Mouse (Mus musculus) megakaryocyte, adult 5-6 weeks (primary cell): ENCODE data around the gene Tmem147. TPM values are rescaled to one million over a fixed set of nuclear protein-coding genes. Genes with fewer than 3 reads are reported as not detected.

Experiments
- total RNA-seq, 2 experiments: library from RNA; stranded (forward) in 1 of 2; stranded (reverse) in 1 of 2; fragments of 153-499, 151-499 nt in 1 of 2; fragments of 221-1000, 200-1000 nt in 1 of 2; gene quantifications; 2 replicates each; pipeline versions ENCODE4 v1.2.3 to v1.2.4; 2015 to 2017

Tmem147 gene
- total RNA-seq, 2 experiments from 2014 or later, result 27.8 to 96.5 TPM

Other genes with a start within 250 kb of the Tmem147 start
Only the 30 nearest of the 33 such genes appear.
- gene Arhgap33, start 194.5 kb downstream of the Tmem147 start, total RNA-seq (2015), result 7.0 and 10.6 TPM in 2 replicates
- gene Arhgap33, start 194.5 kb downstream of the Tmem147 start, total RNA-seq (2017), result 3.1 and 4.9 TPM in 2 replicates
- 10.7 and 11.0 TPM in 2 replicates for gene Hspb6, start 177.4 kb downstream of the Tmem147 start, total RNA-seq (2015)
- 3.8 and 5.2 TPM in 2 replicates for gene Hspb6, start 177.4 kb downstream of the Tmem147 start, total RNA-seq (2017)
- 3.6 and 6.6 TPM in 2 replicates for gene Proser3, start 177.2 kb downstream of the Tmem147 start, total RNA-seq (2015)
- gene Proser3, start 177.2 kb downstream of the Tmem147 start, total RNA-seq (2017), result 2.4 and 2.6 TPM in 2 replicates
- gene Lin37, start 169.7 kb downstream of the Tmem147 start, total RNA-seq (2015), result 54.7 and 64.1 TPM in 2 replicates
- gene Lin37, start 169.7 kb downstream of the Tmem147 start, total RNA-seq (2017), result 13.0 and 22.4 TPM in 2 replicates
- 15.2 and 19.6 TPM in 2 replicates for gene U2af1l4, start 166.2 kb downstream of the Tmem147 start, total RNA-seq (2015)
- 63.3 and 69.7 TPM in 2 replicates for gene U2af1l4, start 166.2 kb downstream of the Tmem147 start, total RNA-seq (2017)
- gene Gm49396, start 166.2 kb downstream of the Tmem147 start, total RNA-seq (2015), result 1.0 and 2.1 TPM in 2 replicates
- gene Gm49396, start 166.2 kb downstream of the Tmem147 start, total RNA-seq (2017), result 3.6 and 3.8 TPM in 2 replicates
- 216 and 221 TPM in 2 replicates for gene Psenen, start 165.9 kb downstream of the Tmem147 start, total RNA-seq (2015)
- gene Psenen, start 165.9 kb downstream of the Tmem147 start, total RNA-seq (2017), result 154 and 162 TPM in 2 replicates
- gene Igflr1, start 164.1 kb downstream of the Tmem147 start, total RNA-seq (2015), result 4.6 and 8.0 TPM in 2 replicates
- not detected in 2 replicates for gene Igflr1, start 164.1 kb downstream of the Tmem147 start, total RNA-seq (2017)
- gene Kmt2b, start 140.8 kb downstream of the Tmem147 start, total RNA-seq (2015), result 60.9 and 78.2 TPM in 2 replicates
- 8.0 and 24.3 TPM in 2 replicates for gene Kmt2b, start 140.8 kb downstream of the Tmem147 start, total RNA-seq (2017)
- 0.78 TPM in 1 of 2 replicates, not detected in the other for gene Zbtb32, start 130.6 kb downstream of the Tmem147 start, total RNA-seq (2015)
- gene Zbtb32, start 130.6 kb downstream of the Tmem147 start, total RNA-seq (2017), result 2.0 and 2.9 TPM in 2 replicates
- 0.60 TPM in 1 of 2 replicates, not detected in the other for gene Upk1a, start 116.7 kb downstream of the Tmem147 start, total RNA-seq (2015)
- gene Upk1a, start 116.7 kb downstream of the Tmem147 start, total RNA-seq (2017), result not detected in 2 replicates
- gene Cox6b1, start 103.4 kb downstream of the Tmem147 start, total RNA-seq (2015), result 305 and 323 TPM in 2 replicates
- 441 and 447 TPM in 2 replicates for gene Cox6b1, start 103.4 kb downstream of the Tmem147 start, total RNA-seq (2017)
- gene Etv2, start 93.7 kb downstream of the Tmem147 start, total RNA-seq (2015), result not detected in 2 replicates
- 0.59 TPM in 1 of 2 replicates, not detected in the other for gene Etv2, start 93.7 kb downstream of the Tmem147 start, total RNA-seq (2017)
- gene Rbm42, start 79.2 kb downstream of the Tmem147 start, total RNA-seq (2015), result 50.2 and 50.4 TPM in 2 replicates
- gene Rbm42, start 79.2 kb downstream of the Tmem147 start, total RNA-seq (2017), result 41.3 and 46.6 TPM in 2 replicates
- gene Haus5, start 64.5 kb downstream of the Tmem147 start, total RNA-seq (2015), result 22.4 and 22.9 TPM in 2 replicates
- gene Haus5, start 64.5 kb downstream of the Tmem147 start, total RNA-seq (2017), result 17.0 and 18.7 TPM in 2 replicates
- not detected in 2 replicates for gene Pmis2, start 57.9 kb downstream of the Tmem147 start, total RNA-seq (2015)
- not detected in 2 replicates for gene Pmis2, start 57.9 kb downstream of the Tmem147 start, total RNA-seq (2017)
- gene 2200002J24Rik, start 30.6 kb downstream of the Tmem147 start, total RNA-seq (2015), result not detected in 2 replicates
- not detected in 2 replicates for gene 2200002J24Rik, start 30.6 kb downstream of the Tmem147 start, total RNA-seq (2017)
- 0.71 and 1.3 TPM in 2 replicates for gene Atp4a, start 17.3 kb downstream of the Tmem147 start, total RNA-seq (2015)
- gene Atp4a, start 17.3 kb downstream of the Tmem147 start, total RNA-seq (2017), result 0.04 TPM in 1 of 2 replicates, not detected in the other
- gene Gapdhs, start 14.1 kb upstream of the Tmem147 start, total RNA-seq (2015), result not detected in 2 replicates
- gene Gapdhs, start 14.1 kb upstream of the Tmem147 start, total RNA-seq (2017), result not detected in 2 replicates
- gene Sbsn, start 21.9 kb upstream of the Tmem147 start, total RNA-seq (2015), result 0.22 and 3.2 TPM in 2 replicates
- 0.49 and 0.88 TPM in 2 replicates for gene Sbsn, start 21.9 kb upstream of the Tmem147 start, total RNA-seq (2017)
- 15.1 and 17.1 TPM in 2 replicates for gene Dmkn, start 34.2 kb upstream of the Tmem147 start, total RNA-seq (2015)
- gene Dmkn, start 34.2 kb upstream of the Tmem147 start, total RNA-seq (2017), result 24.6 and 25.7 TPM in 2 replicates
- gene Krtdap, start 58.4 kb upstream of the Tmem147 start, total RNA-seq (2015), result not detected in 2 replicates
- not detected in 2 replicates for gene Krtdap, start 58.4 kb upstream of the Tmem147 start, total RNA-seq (2017)
- gene Ffar2, start 94.2 kb upstream of the Tmem147 start, total RNA-seq (2015), result 3.4 and 4.0 TPM in 2 replicates
- gene Ffar2, start 94.2 kb upstream of the Tmem147 start, total RNA-seq (2017), result 12.2 and 15.3 TPM in 2 replicates
- gene Ffar3, start 126.6 kb upstream of the Tmem147 start, total RNA-seq (2015), result not detected in 2 replicates
- gene Ffar3, start 126.6 kb upstream of the Tmem147 start, total RNA-seq (2017), result not detected in 2 replicates
- gene Ffar1, start 132.0 kb upstream of the Tmem147 start, total RNA-seq (2015), result 0.09 TPM in 1 of 2 replicates, not detected in the other
- 0.07 TPM in 1 of 2 replicates, not detected in the other for gene Ffar1, start 132.0 kb upstream of the Tmem147 start, total RNA-seq (2017)
- gene Cd22, start 150.8 kb upstream of the Tmem147 start, total RNA-seq (2015), result 1.9 and 2.7 TPM in 2 replicates
- 10.5 and 10.8 TPM in 2 replicates for gene Cd22, start 150.8 kb upstream of the Tmem147 start, total RNA-seq (2017)
- gene Mag, start 185.3 kb upstream of the Tmem147 start, total RNA-seq (2015), result 0.87 and 0.89 TPM in 2 replicates
- gene Mag, start 185.3 kb upstream of the Tmem147 start, total RNA-seq (2017), result 0.95 and 1.1 TPM in 2 replicates
- gene Hamp2, start 195.1 kb upstream of the Tmem147 start, total RNA-seq (2015), result not detected in 2 replicates
- not detected in 2 replicates for gene Hamp2, start 195.1 kb upstream of the Tmem147 start, total RNA-seq (2017)
- gene Hamp, start 214.5 kb upstream of the Tmem147 start, total RNA-seq (2015), result 0.60 TPM in 1 of 2 replicates, not detected in the other
- gene Hamp, start 214.5 kb upstream of the Tmem147 start, total RNA-seq (2017), result not detected in 2 replicates
- 145 and 150 TPM in 2 replicates for gene Usf2, start 227.3 kb upstream of the Tmem147 start, total RNA-seq (2015)
- 193 and 226 TPM in 2 replicates for gene Usf2, start 227.3 kb upstream of the Tmem147 start, total RNA-seq (2017)